Mouse (Mus musculus): ENCODE measurements around the gene Phb2. TPM values are rescaled to one million over a fixed set of nuclear protein-coding genes. Genes with fewer than 3 reads are reported as not detected.

The Phb2 gene
- total RNA-seq, 2 experiments from 2014 or later, result 277 to 319 TPM

- no peak for DNase-seq
Measured at GRCm38 (mm10) chr6:124722876-124723473, 10.8 kb downstream of the Phb2 start.

GRCm38 (mm10) chr6:124723541-124723940, 11.4 kb downstream of the Phb2 start:
- DNase-seq, result no peak

- DNase-seq, result no peak
Measured at GRCm38 (mm10) chr6:124724472-124724871, 12.3 kb downstream of the Phb2 start.

GRCm38 (mm10) chr6:124728621-124729020, 16.5 kb downstream of the Phb2 start:
- DNase-seq, result no peak

- peak in 1 of 2 experiments; percentile 68 for DNase-seq
Measured at GRCm38 (mm10) chr6:124729850-124730705, 17.9 kb downstream of the Phb2 start.

GRCm38 (mm10) chr6:124731038-124731437, 18.9 kb downstream of the Phb2 start:
- no peak for DNase-seq

GRCm38 (mm10) chr6:124732476-124733370, 20.6 kb downstream of the Phb2 start:
- peak; percentile 49 to 83 for DNase-seq

GRCm38 (mm10) chr6:124734417-124734816, 22.3 kb downstream of the Phb2 start:
- DNase-seq, result no peak

GRCm38 (mm10) chr6:124737040-124737439, 24.9 kb downstream of the Phb2 start:
- no peak for DNase-seq

GRCm38 (mm10) chr6:124738511-124739023, 26.4 kb downstream of the Phb2 start, which contains the start of gene Ptpn6:
Ptpn6 (minus strand) TSS chr6:124738714.
- DNase-seq, result peak in 1 of 2 experiments; percentile 57

- no peak for DNase-seq
Measured at GRCm38 (mm10) chr6:124739231-124739796, 27.2 kb downstream of the Phb2 start.

GRCm38 (mm10) chr6:124740211-124740887, 28.2 kb downstream of the Phb2 start:
- DNase-seq, result peak in 1 of 2 experiments; percentile 71

GRCm38 (mm10) chr6:124740888-124741761, 29.0 kb downstream of the Phb2 start, which contains the start of gene Grcc10:
Grcc10 (minus strand) TSS chr6:124741374.
- peak; percentile 92 to 93 for DNase-seq

GRCm38 (mm10) chr6:124741842-124742241, 29.7 kb downstream of the Phb2 start:
- no peak for DNase-seq

- DNase-seq, result no peak
Measured at GRCm38 (mm10) chr6:124742839-124743514, 30.8 kb downstream of the Phb2 start.

- DNase-seq, result no peak
Measured at GRCm38 (mm10) chr6:124743647-124744046, 31.5 kb downstream of the Phb2 start.

GRCm38 (mm10) chr6:124744755-124745321, 32.7 kb downstream of the Phb2 start:
- no peak for DNase-seq

GRCm38 (mm10) chr6:124745490-124746295, 33.6 kb downstream of the Phb2 start:
- DNase-seq, result peak; percentile 94 to 95

Data from heart, adult 18-20 months (tissue).